Mouse (Mus musculus): ENCODE measurements around the gene Ankrd6. TPM values are rescaled to one million over a fixed set of nuclear protein-coding genes. Genes with fewer than 3 reads are reported as not detected.

Gene Ankrd6
- total and polyA plus RNA-seq, 3 experiments = 1.1 to 4.9 (median 4.1) TPM

- 66% methylated on average over 3 of the region's 3 CpGs for WGBS
- Histone ChIP-seq H3K36me3 (ENCODE audit: control insufficient read depth, insufficient read depth, low read length) (no peaks in the 10 kb centered on the region), H3K79me2 (replicated peaks; ENCODE audit: control insufficient read depth, insufficient read depth, low read length) (no peaks in the 10 kb centered on the region), H3K27ac (no peak overlapping the region), H3K4me1 (ENCODE audit: control insufficient read depth, insufficient read depth, low read length) (no peaks in the 10 kb centered on the region), H3K4me3 (no peak overlapping the region), H3K27me3 (ENCODE audit: control insufficient read depth, insufficient read depth, low read length) (no peaks in the 10 kb centered on the region), H3K9ac (ENCODE audit: low read depth, low read length) (no peak overlapping the region)
- intact Hi-C loops (cut with DNase I) = no loop called here
- TF ChIP-seq EP300 (IDR thresholded peaks at IDR 0.05; ENCODE audit: insufficient read depth, low read depth, low read length) (no peak), CTCF (IDR thresholded peaks at IDR 0.05) (no peak), POLR2A (IDR thresholded peaks at IDR 0.05; ENCODE audit: insufficient read depth, low read depth, low read length) (no peak)
- DNase-seq = no peak
Measured at GRCm38 (mm10) chr4:32961394-32961793, 10.8 kb upstream of the Ankrd6 start.

- H3K27me3 ChIP-seq (ENCODE audit: control insufficient read depth, insufficient read depth, low read length) = 0 out of 2 replicates have a peak, but pooled peaks cover 2% of the 10 kb centered on the region
- DNase-seq = no peak
- WGBS = 59% methylated on average over 2 of the region's 2 CpGs
- TF ChIP-seq POLR2A (IDR thresholded peaks at IDR 0.05; ENCODE audit: insufficient read depth, low read depth, low read length) = no peak
- no peak for TF ChIP-seq CTCF (IDR thresholded peaks at IDR 0.05)
- TF ChIP-seq EP300 (IDR thresholded peaks at IDR 0.05; ENCODE audit: insufficient read depth, low read depth, low read length) = no peak
- no peak overlapping the region for H3K9ac ChIP-seq (ENCODE audit: low read depth, low read length)
- H3K4me3 ChIP-seq = no peak overlapping the region
- no peak overlapping the region for H3K27ac ChIP-seq
- H3K79me2 ChIP-seq (replicated peaks; ENCODE audit: control insufficient read depth, insufficient read depth, low read length) = no peaks in the 10 kb centered on the region
- H3K4me1 ChIP-seq (ENCODE audit: control insufficient read depth, insufficient read depth, low read length) = no peaks in the 10 kb centered on the region
- intact Hi-C loops (cut with DNase I) = loop anchor here (10.0 kb wide), 2 partner anchors 152 to 212 kb away; partner anchors contain the start of gene Lyrm2
- no peaks in the 10 kb centered on the region for H3K36me3 ChIP-seq (ENCODE audit: control insufficient read depth, insufficient read depth, low read length)
Measured at GRCm38 (mm10) chr4:32956423-32956822, 5.8 kb upstream of the Ankrd6 start.

DNA sequence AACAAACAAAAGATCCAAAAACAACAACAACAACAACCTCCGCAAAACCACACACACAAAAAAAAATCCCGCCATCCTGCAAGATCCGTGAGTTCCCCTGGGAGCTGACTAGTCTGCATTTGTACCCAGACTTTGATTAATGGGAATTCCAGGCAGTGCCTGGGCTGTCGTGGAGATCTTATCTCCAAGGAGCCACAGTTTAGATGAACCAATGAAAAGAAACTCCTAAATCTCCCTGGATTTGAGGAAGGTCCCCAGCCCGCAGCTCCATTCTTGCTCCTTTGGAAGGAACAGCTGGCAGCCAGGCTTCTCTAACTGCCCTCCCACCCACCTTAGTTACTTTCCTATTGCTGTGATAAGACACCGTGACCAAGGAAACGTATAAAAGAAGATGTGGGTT lies 2.0 kb upstream of the Ankrd6 start:
- 29% methylated on average over 7 of the region's 7 CpGs for WGBS
- Histone ChIP-seq H3K9ac (ENCODE audit: low read depth, low read length) (no peak overlapping the region), H3K36me3 (ENCODE audit: control insufficient read depth, insufficient read depth, low read length) (no peaks in the 10 kb centered on the region), H3K4me1 (ENCODE audit: control insufficient read depth, insufficient read depth, low read length) (no peaks in the 10 kb centered on the region), H3K27ac (no peak overlapping the region), H3K79me2 (replicated peaks; ENCODE audit: control insufficient read depth, insufficient read depth, low read length) (no peaks in the 10 kb centered on the region), H3K27me3 (ENCODE audit: control insufficient read depth, insufficient read depth, low read length) (0 out of 2 replicates have a peak, but pooled peaks cover 2% of the 10 kb centered on the region), H3K4me3 (no peak overlapping the region)
- intact Hi-C loops (cut with DNase I) = loop anchor here (5.0 to 10.0 kb wide), 4 partner anchors 148 to 208 kb away; partner anchors contain the start of gene Lyrm2
- no peak for DNase-seq
- TF ChIP-seq CTCF (IDR thresholded peaks at IDR 0.05) = no peak
- no peak for TF ChIP-seq EP300 (IDR thresholded peaks at IDR 0.05; ENCODE audit: insufficient read depth, low read depth, low read length)
- no peak for TF ChIP-seq POLR2A (IDR thresholded peaks at IDR 0.05; ENCODE audit: insufficient read depth, low read depth, low read length)

DNA sequence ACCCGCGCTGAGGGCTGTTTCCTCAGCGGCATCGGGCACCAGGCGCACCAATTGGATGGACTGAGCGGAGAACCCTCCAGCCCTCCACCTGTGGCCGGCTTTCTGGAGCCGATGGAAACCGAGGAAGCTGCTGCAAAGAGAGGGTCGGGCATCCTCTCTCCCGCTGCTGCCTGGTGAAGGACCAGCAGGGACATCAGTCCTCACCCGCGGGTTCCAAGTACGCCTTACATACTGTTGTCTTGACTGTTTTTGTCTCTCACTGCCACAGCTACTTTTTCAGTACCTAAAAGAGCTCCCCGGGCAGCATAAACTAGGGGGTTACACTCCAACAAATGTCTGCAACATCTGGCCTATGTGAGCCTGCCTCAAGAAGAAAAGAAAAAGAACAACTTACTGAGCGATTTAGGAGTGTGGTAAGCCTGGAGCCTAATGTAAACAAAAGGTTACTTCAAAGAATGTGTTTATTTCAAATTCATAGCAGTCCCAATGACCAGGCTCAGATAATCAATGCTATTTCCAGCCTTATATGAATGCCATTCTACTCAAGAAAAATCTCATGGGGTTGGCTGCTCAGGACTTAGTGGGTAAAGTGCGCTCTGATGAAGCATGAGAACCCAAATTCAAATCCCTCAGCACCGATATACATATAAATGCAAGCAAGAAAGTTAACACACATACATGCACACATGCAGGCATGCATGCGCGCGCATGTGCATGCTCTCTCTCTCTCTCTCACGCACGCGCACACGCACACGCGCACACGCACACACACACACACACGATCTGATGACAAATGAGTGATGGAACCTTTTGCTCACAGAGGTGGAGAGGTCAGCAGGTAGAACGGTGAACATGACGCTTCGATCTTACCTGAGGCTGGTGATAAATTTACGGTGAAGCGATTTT lies 647 bp upstream of the Ankrd6 start:
- Histone ChIP-seq H3K4me3 (peak overlapping the region; percentile 66), H3K4me1 (ENCODE audit: control insufficient read depth, insufficient read depth, low read length) (no peaks in the 10 kb centered on the region), H3K79me2 (replicated peaks; ENCODE audit: control insufficient read depth, insufficient read depth, low read length) (no peaks in the 10 kb centered on the region), H3K27ac (no peak overlapping the region), H3K9ac (ENCODE audit: low read depth, low read length) (no peak overlapping the region; the same call in 1 of the 2 replicates), H3K36me3 (ENCODE audit: control insufficient read depth, insufficient read depth, low read length) (no peaks in the 10 kb centered on the region), H3K27me3 (ENCODE audit: control insufficient read depth, insufficient read depth, low read length) (0 out of 2 replicates have a peak, but pooled peaks cover 2% of the 10 kb centered on the region)
- TF ChIP-seq CTCF (IDR thresholded peaks at IDR 0.05) = no peak
- no peak for TF ChIP-seq POLR2A (IDR thresholded peaks at IDR 0.05; ENCODE audit: insufficient read depth, low read depth, low read length)
- no peak for TF ChIP-seq EP300 (IDR thresholded peaks at IDR 0.05; ENCODE audit: insufficient read depth, low read depth, low read length)
- no peak for DNase-seq
- intact Hi-C loops (cut with DNase I) = loop anchor here (2.0 to 10.0 kb wide), 5 partner anchors 68 to 206 kb away; partner anchors contain the start of gene Lyrm2
- 4% methylated on average over 34 of the region's 34 CpGs for WGBS

DNA sequence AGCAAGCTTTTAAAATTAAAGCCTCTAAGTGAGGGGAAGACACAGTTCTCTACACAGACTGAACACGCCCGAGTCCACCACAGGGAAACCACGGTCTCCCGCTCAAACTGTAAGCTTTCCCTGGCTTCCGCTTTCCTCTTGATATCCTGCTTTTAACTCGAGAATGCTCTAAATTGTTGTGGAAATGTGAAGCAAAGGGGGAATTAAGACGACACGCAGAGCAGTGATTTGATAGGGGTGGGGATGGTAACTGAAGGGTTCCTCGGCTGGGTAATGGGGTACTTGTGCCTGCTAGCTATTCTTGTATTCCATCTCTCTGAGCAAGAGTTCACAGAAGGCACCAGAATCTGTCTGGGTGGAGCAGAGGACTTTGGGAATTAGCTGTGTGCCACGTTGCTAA lies 1.9 kb downstream of the Ankrd6 start:
- intact Hi-C loops (cut with DNase I) = no loop called here
- H3K36me3 ChIP-seq (ENCODE audit: control insufficient read depth, insufficient read depth, low read length) = no peaks in the 10 kb centered on the region
- H3K9ac ChIP-seq (ENCODE audit: low read depth, low read length) = no peak overlapping the region
- no peaks in the 10 kb centered on the region for H3K4me1 ChIP-seq (ENCODE audit: control insufficient read depth, insufficient read depth, low read length)
- H3K27ac ChIP-seq = no peak overlapping the region
- TF ChIP-seq EP300 (IDR thresholded peaks at IDR 0.05; ENCODE audit: insufficient read depth, low read depth, low read length) (no peak), CTCF (IDR thresholded peaks at IDR 0.05) (no peak), POLR2A (IDR thresholded peaks at IDR 0.05; ENCODE audit: insufficient read depth, low read depth, low read length) (no peak)
- H3K4me3 ChIP-seq = no peak overlapping the region
- 0 out of 2 replicates have a peak, but pooled peaks cover 2% of the 10 kb centered on the region for H3K27me3 ChIP-seq (ENCODE audit: control insufficient read depth, insufficient read depth, low read length)
- 57% methylated on average over 10 of the region's 10 CpGs for WGBS
- no peak for DNase-seq
- no peaks in the 10 kb centered on the region for H3K79me2 ChIP-seq (replicated peaks; ENCODE audit: control insufficient read depth, insufficient read depth, low read length)

GRCm38 (mm10) chr4:32947631-32948030 lies 3.0 kb downstream of the Ankrd6 start:
- no peak overlapping the region for H3K9ac ChIP-seq (ENCODE audit: low read depth, low read length)
- TF ChIP-seq CTCF (IDR thresholded peaks at IDR 0.05) = no peak
- TF ChIP-seq EP300 (IDR thresholded peaks at IDR 0.05; ENCODE audit: insufficient read depth, low read depth, low read length) = no peak
- TF ChIP-seq POLR2A (IDR thresholded peaks at IDR 0.05; ENCODE audit: insufficient read depth, low read depth, low read length) = no peak
- H3K27ac ChIP-seq = no peak overlapping the region; the same call in 1 of the 2 replicates
- no peaks in the 10 kb centered on the region for H3K27me3 ChIP-seq (ENCODE audit: control insufficient read depth, insufficient read depth, low read length)
- no peak overlapping the region; the same call in 1 of the 2 replicates for H3K4me3 ChIP-seq
- H3K79me2 ChIP-seq (replicated peaks; ENCODE audit: control insufficient read depth, insufficient read depth, low read length) = no peaks in the 10 kb centered on the region
- WGBS = 24% methylated on average over 4 of the region's 4 CpGs
- peak; percentile 41 to 49 for DNase-seq
- H3K36me3 ChIP-seq (ENCODE audit: control insufficient read depth, insufficient read depth, low read length) = no peaks in the 10 kb centered on the region
- intact Hi-C loops (cut with DNase I) = no loop called here
- no peaks in the 10 kb centered on the region for H3K4me1 ChIP-seq (ENCODE audit: control insufficient read depth, insufficient read depth, low read length)
